Mouse (Mus musculus) thymus, adult 2 months (tissue): ENCODE data around the gene Lnx1.

Experiments used
- CTCF ChIP-seq: fragments of 200-500 bp; IDR thresholded peaks from 2 replicates; pipeline ENCODE4 v1.5.1; 2012; ENCODE audit warnings: mild to moderate bottlenecking, control low read depth, low read length, moderate library complexity, borderline replicate concordance; ENCODE audit not compliant: control insufficient read depth, poor library complexity, insufficient read depth; ENCODE audit errors: extremely low read depth
- POLR2A ChIP-seq: fragments of 200-500 bp; IDR thresholded peaks from 2 replicates; pipeline ENCODE4 v1.6.1; 2012; ENCODE audit warnings: mild to moderate bottlenecking, low read length, control low read depth, moderate library complexity; ENCODE audit not compliant: control insufficient read depth, poor library complexity, insufficient read depth; ENCODE audit errors: extremely low read depth

DNA sequence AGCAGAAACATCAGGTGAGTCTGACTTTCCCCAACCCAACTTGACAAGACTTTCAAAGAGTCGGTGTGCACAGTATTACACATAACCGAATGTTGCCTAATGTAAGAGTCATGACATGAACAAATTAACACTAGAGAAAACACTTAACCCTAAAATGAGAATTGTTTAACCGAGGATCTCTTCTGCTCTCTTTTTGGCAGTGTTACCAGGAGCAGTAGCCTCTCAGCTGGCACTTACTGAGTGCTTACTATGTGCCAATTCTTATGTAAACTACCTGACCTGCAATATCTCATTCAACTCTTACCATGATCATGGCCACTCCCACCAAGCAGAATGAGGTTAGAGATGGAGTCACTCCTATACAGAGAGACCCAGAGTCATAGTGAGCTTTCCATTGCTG lies 44.8 kb upstream of the Lnx1 start:
- TF ChIP-seq CTCF, result no peak
- no peak for TF ChIP-seq POLR2A
